Mouse (Mus musculus) testis, adult 2 months (tissue): ENCODE data around the gene Ott.
"Not testable (repeated sequence)": the region's sequence is repeated elsewhere in the genome, so short reads cannot be mapped to it uniquely, and the experiment has no call there.

Experiments
- CTCF ChIP-seq: fragments of 200-500 bp; IDR thresholded peaks from 2 replicates; pipeline ENCODE4 v1.5.1; 2012; ENCODE audit warnings: low read depth, mild to moderate bottlenecking, inconsistent platforms, low read length, moderate library complexity; ENCODE audit not compliant: control insufficient read depth, insufficient read depth, insufficient replicate concordance
- POLR2A ChIP-seq: fragments of 200-500 bp; IDR thresholded peaks from 2 replicates; pipeline ENCODE4 v1.6.1; 2012; ENCODE audit warnings: low read depth, mild to moderate bottlenecking, inconsistent platforms, low read length, moderate library complexity; ENCODE audit not compliant: control insufficient read depth

DNA sequence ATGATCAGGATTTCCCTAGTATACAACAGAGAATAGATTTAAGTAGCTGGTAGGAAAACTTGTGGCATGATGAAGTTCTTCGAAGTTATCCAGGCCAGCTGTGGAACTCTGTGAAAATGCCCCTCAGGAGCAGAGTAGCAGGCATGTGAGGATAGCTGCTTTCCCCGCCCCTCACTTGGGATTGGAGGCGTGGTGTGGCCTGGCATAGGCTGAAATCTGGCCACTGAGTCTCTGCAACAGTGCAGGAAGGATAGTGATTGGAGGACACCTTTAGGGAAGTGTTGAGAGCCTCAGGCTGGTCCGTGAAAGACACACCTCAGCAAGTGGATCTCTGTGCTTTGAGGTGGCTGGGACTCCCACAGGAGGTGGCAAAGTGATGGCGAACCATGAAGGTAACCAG is at the start of gene Ott:
- TF ChIP-seq CTCF, POLR2A: not testable (repeated sequence)
